Comparison of ENCODE assay signal across 24 mouse cellular contexts in the genomic region with DNA sequence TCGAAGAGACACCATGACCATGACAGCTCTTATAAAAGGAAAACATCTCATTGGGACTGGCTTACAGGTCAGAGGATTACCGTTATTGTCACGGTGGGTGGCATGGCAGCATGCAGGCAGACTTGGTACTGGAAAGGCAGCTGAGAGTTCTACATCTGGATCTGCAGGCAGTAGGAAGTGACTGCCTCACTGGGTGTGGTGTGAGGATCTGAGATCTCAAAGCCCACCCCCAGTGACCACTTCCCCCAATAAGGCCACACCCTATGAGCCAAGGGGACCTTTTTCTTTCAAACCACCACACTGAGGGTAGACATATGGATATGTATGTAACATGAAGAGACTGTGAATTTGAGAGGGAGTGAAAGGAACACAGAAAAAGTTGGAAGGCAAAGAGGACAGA. TPM values are rescaled to one million over a fixed set of nuclear protein-coding genes. Genes with fewer than 3 reads are reported as not detected.
DNase-seq lines count a peak whose midpoint lies in the region; ATAC-seq lines count a peak whose summit lies in the region.
"Had no signal": no experiment of that assay in that cellular context is flagged by ENCODE, and none has a peak within 500 bp of the region (broad histone marks: within the 10 kb centered on the region; RNA-seq: fewer than 3 reads in every experiment).

No protein-coding gene starts in this region.

- H3K27me3 ChIP-seq in heart, embryonic 10.5 days (ENCODE audit: insufficient read depth, poor library complexity, severe bottlenecking): no peaks in the 10 kb centered on the region; the same call in 1 of the 2 replicates
- no peaks in the 10 kb centered on the region for H3K27me3 ChIP-seq in heart, embryonic 11.5 days (ENCODE audit: control insufficient read depth, insufficient read depth, low read length)
- H3K27me3 ChIP-seq: CH12.LX; embryonic facial prominence, embryonic 13.5 days; embryonic facial prominence, embryonic 15.5 days; forebrain, embryonic 12.5 days had no signal

- ATAC-seq in heart, embryonic 11.5 days (replicated peaks; ENCODE audit: insufficient number of reproducible peaks, low FRiP score, low TSS enrichment): no peak
- ATAC-seq in common myeloid progenitor, adult 5-6 weeks (replicated peaks; ENCODE audit: low read depth, poor library complexity, severe bottlenecking): peak; percentile 46
- ATAC-seq in megakaryocyte progenitor cell, adult 5-6 weeks (replicated peaks; ENCODE audit: poor library complexity): peak; percentile 33; the same call in 1 of the 2 replicates
- no peak for ATAC-seq in monocyte, adult 5-6 weeks (replicated peaks; ENCODE audit: insufficient number of reproducible peaks, low FRiP score, low TSS enrichment, poor library complexity, severe bottlenecking)
- ATAC-seq: forebrain, embryonic 14.5 days; forebrain, embryonic 16.5 days had no signal

- peaks cover 10% of the 10 kb centered on the region; the same call in 1 of the 2 replicates for H3K4me1 ChIP-seq in heart, embryonic 10.5 days
- no peaks in the 10 kb centered on the region for H3K4me1 ChIP-seq in heart, embryonic 11.5 days (ENCODE audit: control insufficient read depth, insufficient read depth, low read length)
- H3K4me1 ChIP-seq: embryonic facial prominence, embryonic 13.5 days; embryonic facial prominence, embryonic 15.5 days had no signal

- peak; percentile 73 for DNase-seq in heart, embryonic 10.5 days (ENCODE audit: low spot score)
- DNase-seq in adrenal gland, postnatal 25 days: no peak
- DNase-seq: adrenal gland, adult 2 months; adrenal gland, postnatal 10 days; adrenal gland, postnatal 36 days; cerebellum, adult 11-12 months; cerebellum, adult 2 months; cerebellum, adult 9-10 months; cerebellum, postnatal 10 days; cerebellum, postnatal 25 days; embryo, embryonic 11 days had no signal

- no peak overlapping the region for H3K4me3 ChIP-seq in heart, embryonic 10.5 days
- H3K4me3 ChIP-seq in heart, embryonic 11.5 days (ENCODE audit: low read depth, low read length): no peak overlapping the region
- H3K4me3 ChIP-seq: embryonic facial prominence, embryonic 13.5 days; embryonic facial prominence, embryonic 15.5 days; erythroblast, embryonic 14.5 days; forebrain, embryonic 10.5 days; forebrain, embryonic 12.5 days had no signal

- no peak overlapping the region for H3K4me2 ChIP-seq in heart, embryonic 11.5 days
- H3K4me2 ChIP-seq: embryonic facial prominence, embryonic 13.5 days; embryonic facial prominence, embryonic 15.5 days; forebrain, embryonic 12.5 days had no signal

- no peaks in the 10 kb centered on the region for H3K36me3 ChIP-seq in heart, embryonic 10.5 days
- no peaks in the 10 kb centered on the region for H3K36me3 ChIP-seq in heart, embryonic 11.5 days (ENCODE audit: control insufficient read depth, insufficient read depth, low read length)
- H3K36me3 ChIP-seq: embryonic facial prominence, embryonic 13.5 days; embryonic facial prominence, embryonic 15.5 days; forebrain, embryonic 10.5 days; forebrain, embryonic 12.5 days; G1E had no signal

- no peak overlapping the region for H3K27ac ChIP-seq in heart, embryonic 10.5 days
- no peak overlapping the region for H3K27ac ChIP-seq in heart, embryonic 11.5 days (ENCODE audit: low read depth, low read length)
- H3K27ac ChIP-seq: embryonic facial prominence, embryonic 13.5 days; embryonic facial prominence, embryonic 15.5 days; forebrain, embryonic 10.5 days; forebrain, embryonic 12.5 days had no signal

- WGBS in heart, embryonic 10.5 days: 85% methylated on average over 3 of the region's 3 CpGs
- whole genome bisulfite sequencing in heart, embryonic 11.5 days (ENCODE audit: insufficient replicate concordance): 86% methylated on average over 3 of the region's 3 CpGs

- H3K9ac ChIP-seq in heart, embryonic 11.5 days (ENCODE audit: low read depth, low read length): no peak overlapping the region
- H3K9ac ChIP-seq: embryonic facial prominence, embryonic 13.5 days; embryonic facial prominence, embryonic 15.5 days; forebrain, embryonic 12.5 days had no signal

- H3K9me3 ChIP-seq in heart, embryonic 10.5 days: no peaks in the 10 kb centered on the region
- no peaks in the 10 kb centered on the region for H3K9me3 ChIP-seq in heart, embryonic 11.5 days (replicated peaks; ENCODE audit: control insufficient read depth, low read length)
- H3K9me3 ChIP-seq: embryonic facial prominence, embryonic 13.5 days; embryonic facial prominence, embryonic 15.5 days; forebrain, embryonic 10.5 days; forebrain, embryonic 12.5 days; G1E had no signal

RNA-seq across cellular contexts. Expression of gene Cdc42se2, which starts 7.2 kb away (rescaled TPM):
- polyA plus RNA-seq in heart, embryonic 10.5 days (2016; fragmentation: Nextera tagmentation; extraction: Ambion mirVana): 77.6 and 84.8 TPM in 2 replicates
- polyA plus RNA-seq in heart, embryonic 11.5 days (2014; fragmentation: Nextera tagmentation; extraction: Ambion mirVana): 65.6 and 70.3 TPM in 2 replicates
- total RNA-seq in common myeloid progenitor, adult 5-6 weeks (2017): 62.1 and 70.1 TPM in 2 replicates
- 39.1 and 41.1 TPM in 2 replicates for total RNA-seq in megakaryocyte progenitor cell, adult 5-6 weeks (2015)
- total RNA-seq in megakaryocyte progenitor cell, adult 5-6 weeks (2017): 51.9 and 52.0 TPM in 2 replicates
- 142 to 226 TPM (median 192 TPM) in 3 replicates for total RNA-seq in monocyte, adult 5-6 weeks (2017)
- total RNA-seq in adrenal gland, postnatal 25 days (2021): 20.8 and 25.1 TPM in 2 replicates

Comparison
In these comparisons a context has a peak if more than half of its experiments do, and no peak if none do; other contexts are left out.
1. ATAC-seq: peak in common myeloid progenitor, adult 5-6 weeks (single experiment) and megakaryocyte progenitor cell, adult 5-6 weeks (single experiment); none in heart, embryonic 11.5 days (single experiment) and monocyte, adult 5-6 weeks (single experiment).